Mouse (Mus musculus): ENCODE measurements around the gene Cxadr. TPM values are rescaled to one million over a fixed set of nuclear protein-coding genes. Genes with fewer than 3 reads are reported as not detected.

Cxadr gene
- total RNA-seq (2021) (10 to 100 TPM; 40.5 to 43.8 TPM), polyA plus RNA-seq (2012; rRNA removed) (13.8 and 34.4 TPM in 2 replicates)
- long read RNA-seq, full-length matches to known transcripts, result 11 of 20 reads
- long read RNA-seq, partial matches to known transcripts, result 0 of 20 reads
- long read RNA-seq, other reads (novel, unspliced or antisense), result 9 of 20 reads

GRCm38 (mm10) chr16:78301183-78301830 lies at the start of gene Cxadr:
TSS of gene Cxadr (plus strand) at chr16:78301489.
- H3K4me3 ChIP-seq, result peak within 1 kb of the TSS; percentile 52
- H3K27ac ChIP-seq, result peak within 1 kb of the TSS; percentile 76
- H3K79me2 ChIP-seq (replicated peaks; ENCODE audit: control insufficient read depth, insufficient read depth, low read length), result no peaks in the 10 kb centered on the region
- H3K9ac ChIP-seq (ENCODE audit: low read depth, low read length), result peak within 1 kb of the TSS; percentile 85
- WGBS, result 2% methylated on average over 33 of the region's 34 CpGs
- no peaks in the 10 kb centered on the region for H3K36me3 ChIP-seq (ENCODE audit: control insufficient read depth, insufficient read depth, low read length)
- peak; percentile 67 to 72 for DNase-seq
- intact Hi-C loops (cut with DNase I), result loop anchor here (5.0 kb wide), 1 partner anchor 39 kb away; no protein-coding TSS in a partner anchor
- peaks cover 3% of the 10 kb centered on the region for H3K27me3 ChIP-seq (ENCODE audit: control insufficient read depth, insufficient read depth, low read length)
- no peak for TF ChIP-seq CTCF (IDR thresholded peaks at IDR 0.05)
- TF ChIP-seq POLR2A (IDR thresholded peaks at IDR 0.05; ENCODE audit: insufficient read depth, low read depth, low read length), result no peak
- TF ChIP-seq EP300 (IDR thresholded peaks at IDR 0.05; ENCODE audit: insufficient read depth, low read depth, low read length), result no peak
- peaks cover 2% of the 10 kb centered on the region; the same call in 1 of the 2 replicates for H3K4me1 ChIP-seq (ENCODE audit: control insufficient read depth, insufficient read depth, low read length)

- DNase-seq, result peak; percentile 70 to 77
- Histone ChIP-seq H3K9ac (ENCODE audit: low read depth, low read length) (peak overlapping the region; percentile 28; the same call in 1 of the 2 replicates), H3K79me2 (replicated peaks; ENCODE audit: control insufficient read depth, insufficient read depth, low read length) (no peaks in the 10 kb centered on the region), H3K36me3 (ENCODE audit: control insufficient read depth, insufficient read depth, low read length) (peaks cover 3% of the 10 kb centered on the region; the same call in 1 of the 2 replicates), H3K27me3 (ENCODE audit: control insufficient read depth, insufficient read depth, low read length) (no peaks in the 10 kb centered on the region), H3K4me1 (ENCODE audit: control insufficient read depth, insufficient read depth, low read length) (peaks cover 2% of the 10 kb centered on the region; the same call in 1 of the 2 replicates), H3K27ac (peak overlapping the region; percentile 60), H3K4me3 (no peak overlapping the region)
- WGBS, result 37% methylated on average over 4 of the region's 4 CpGs
- intact Hi-C loops (cut with DNase I), result loop anchor here (5.0 kb wide), 1 partner anchor 58 kb away; no protein-coding TSS in a partner anchor
- TF ChIP-seq EP300 (IDR thresholded peaks at IDR 0.05; ENCODE audit: insufficient read depth, low read depth, low read length) (no peak), POLR2A (IDR thresholded peaks at IDR 0.05; ENCODE audit: insufficient read depth, low read depth, low read length) (no peak), CTCF (IDR thresholded peaks at IDR 0.05) (no peak)
These were observed 42.3 kb upstream of the Cxadr start for GRCm38 (mm10) chr16:78258989-78259388.

- peaks cover 3% of the 10 kb centered on the region; the same call in 1 of the 2 replicates for H3K36me3 ChIP-seq (ENCODE audit: control insufficient read depth, insufficient read depth, low read length)
- TF ChIP-seq POLR2A (IDR thresholded peaks at IDR 0.05; ENCODE audit: insufficient read depth, low read depth, low read length) (no peak), CTCF (IDR thresholded peaks at IDR 0.05) (no peak)
- H3K9ac ChIP-seq (ENCODE audit: low read depth, low read length), result no peak overlapping the region
- intact Hi-C loops (cut with DNase I), result loop anchor here (5.0 kb wide), 1 partner anchor 42 kb away; the partner anchor contains the start of gene Cxadr
- H3K4me1 ChIP-seq (ENCODE audit: control insufficient read depth, insufficient read depth, low read length), result peaks cover 2% of the 10 kb centered on the region; the same call in 1 of the 2 replicates
- WGBS, result 64% methylated on average over 10 of the region's 10 CpGs
- no peaks in the 10 kb centered on the region for H3K79me2 ChIP-seq (replicated peaks; ENCODE audit: control insufficient read depth, insufficient read depth, low read length)
- H3K27ac ChIP-seq, result no peak overlapping the region
- DNase-seq, result no peak
- H3K27me3 ChIP-seq (ENCODE audit: control insufficient read depth, insufficient read depth, low read length), result no peaks in the 10 kb centered on the region
- H3K4me3 ChIP-seq, result no peak overlapping the region
These were observed 41.0 kb upstream of the Cxadr start for GRCm38 (mm10) chr16:78260070-78260879.

- Histone ChIP-seq H3K79me2 (replicated peaks; ENCODE audit: control insufficient read depth, insufficient read depth, low read length) (no peaks in the 10 kb centered on the region), H3K27ac (no peak overlapping the region), H3K4me1 (ENCODE audit: control insufficient read depth, insufficient read depth, low read length) (peaks cover 2% of the 10 kb centered on the region; the same call in 1 of the 2 replicates), H3K27me3 (ENCODE audit: control insufficient read depth, insufficient read depth, low read length) (no peaks in the 10 kb centered on the region), H3K4me3 (no peak overlapping the region), H3K36me3 (ENCODE audit: control insufficient read depth, insufficient read depth, low read length) (peaks cover 3% of the 10 kb centered on the region; the same call in 1 of the 2 replicates), H3K9ac (ENCODE audit: low read depth, low read length) (no peak overlapping the region)
- WGBS, result 73% methylated on average over 3 of the region's 3 CpGs
- TF ChIP-seq EP300 (IDR thresholded peaks at IDR 0.05; ENCODE audit: insufficient read depth, low read depth, low read length) (no peak), CTCF (IDR thresholded peaks at IDR 0.05) (no peak), POLR2A (IDR thresholded peaks at IDR 0.05; ENCODE audit: insufficient read depth, low read depth, low read length) (no peak)
- DNase-seq, result no peak
- intact Hi-C loops (cut with DNase I), result loop anchor here (5.0 kb wide), 1 partner anchor 41 kb away; the partner anchor contains the start of gene Cxadr
These were observed 39.8 kb upstream of the Cxadr start for GRCm38 (mm10) chr16:78261520-78261919.

- Histone ChIP-seq H3K4me1 (ENCODE audit: control insufficient read depth, insufficient read depth, low read length) (peaks cover 1% of the 10 kb centered on the region; the same call in 1 of the 2 replicates), H3K27me3 (ENCODE audit: control insufficient read depth, insufficient read depth, low read length) (no peaks in the 10 kb centered on the region), H3K4me3 (peak overlapping the region; percentile 49), H3K36me3 (ENCODE audit: control insufficient read depth, insufficient read depth, low read length) (peaks cover 1% of the 10 kb centered on the region; the same call in 1 of the 2 replicates), H3K79me2 (replicated peaks; ENCODE audit: control insufficient read depth, insufficient read depth, low read length) (no peaks in the 10 kb centered on the region), H3K9ac (ENCODE audit: low read depth, low read length) (peak overlapping the region; percentile 10), H3K27ac (peak overlapping the region; percentile 81)
- no peak for DNase-seq
- TF ChIP-seq POLR2A (IDR thresholded peaks at IDR 0.05; ENCODE audit: insufficient read depth, low read depth, low read length) (no peak), EP300 (IDR thresholded peaks at IDR 0.05; ENCODE audit: insufficient read depth, low read depth, low read length) (no peak), CTCF (IDR thresholded peaks at IDR 0.05) (no peak)
- intact Hi-C loops (cut with DNase I), result loop anchor here (5.0 kb wide), 1 partner anchor 38 kb away; the partner anchor contains the start of gene Cxadr
- WGBS, result 18% methylated on average over 16 of the region's 16 CpGs
These were observed 36.7 kb upstream of the Cxadr start for GRCm38 (mm10) chr16:78264442-78265150.

Data from heart, adult 2 months (tissue).